Mouse (Mus musculus) limb, embryonic 11.5 days (tissue): Measurements from ENCODE around the gene Pde7b. TPM values are rescaled to one million over a fixed set of nuclear protein-coding genes. Genes with fewer than 3 reads are reported as not detected.

Experiments used
- ATAC-seq: fragments of 200-750 bp; cut with Nextera tagmentation; 2 replicates; pipeline ENCODE4 v1.8.0; 2017; ENCODE audit warnings: low read depth; ENCODE audit not compliant: insufficient number of reproducible peaks, low FRiP score, low TSS enrichment
- DNase-seq: peaks from one replicate; pipeline ENCODE4 v3.0.0-alpha.2; 2015; ENCODE audit warnings: low spot score
- H3K27ac ChIP-seq: fragments of 300-500 bp; sonication (generic); replicated peaks from 2 replicates; pipeline ENCODE4 v1.5.1; 2014; ENCODE audit warnings: low read depth, mild to moderate bottlenecking, low read length
- H3K27me3 ChIP-seq: fragments of 300-500 bp; sonication (generic); 2 replicates; pipeline ENCODE4 v1.6.1; 2014; ENCODE audit warnings: mild to moderate bottlenecking, low read length, mixed read lengths; ENCODE audit not compliant: control insufficient read depth, insufficient read depth
- H3K36me3 ChIP-seq: fragments of 300-500 bp; sonication (generic); 2 replicates; pipeline ENCODE4 v1.6.1; 2014; ENCODE audit warnings: mild to moderate bottlenecking, low read length, moderate library complexity, mixed read lengths; ENCODE audit not compliant: control insufficient read depth, insufficient read depth
- H3K4me1 ChIP-seq: fragments of 300-500 bp; sonication (generic); 2 replicates; pipeline ENCODE4 v1.6.1; 2014; ENCODE audit warnings: low read length, mixed read lengths; ENCODE audit not compliant: control insufficient read depth, insufficient read depth
- H3K4me2 ChIP-seq: fragments of 300-500 bp; sonication (generic); 2 replicates; pipeline ENCODE4 v1.6.1; 2014; ENCODE audit warnings: low read depth, mild to moderate bottlenecking, moderate library complexity; ENCODE audit not compliant: severe bottlenecking
- H3K4me3 ChIP-seq: fragments of 300-500 bp; sonication (generic); 2 replicates; pipeline ENCODE4 v1.5.1; 2014; ENCODE audit warnings: low read depth, low read length
- H3K9ac ChIP-seq: fragments of 300-500 bp; sonication (generic); 2 replicates; pipeline ENCODE4 v1.6.1; 2014; ENCODE audit warnings: mild to moderate bottlenecking, low read length
- H3K9me3 ChIP-seq: fragments of 300-500 bp; sonication (generic); 2 replicates; pipeline ENCODE4 v1.6.1; 2016; ENCODE audit warnings: low read length; ENCODE audit not compliant: control insufficient read depth
- WGBS: fragments of 180-500 bp; shearing (Covaris S2); extraction: QIAGEN DNeasy Blood & Tissue Kit; methylation state at CpG from one replicate; pipeline ENCODE4 v1.1.7; 2014; 5-methylcytosine and 5-hydroxymethylcytosine counted together
- polyA plus RNA-seq: library from polyadenylated mRNA; unstranded; fragments of >200 nt; fragmentation: Nextera tagmentation; extraction: Ambion mirVana; gene quantifications from 2 replicates; pipeline ENCODE4 v1.2.1, GENCODE M21; 2014

Gene Pde7b
- polyA plus RNA-seq, 1 experiment from 2014 or later, result 2.3 TPM

DNA sequence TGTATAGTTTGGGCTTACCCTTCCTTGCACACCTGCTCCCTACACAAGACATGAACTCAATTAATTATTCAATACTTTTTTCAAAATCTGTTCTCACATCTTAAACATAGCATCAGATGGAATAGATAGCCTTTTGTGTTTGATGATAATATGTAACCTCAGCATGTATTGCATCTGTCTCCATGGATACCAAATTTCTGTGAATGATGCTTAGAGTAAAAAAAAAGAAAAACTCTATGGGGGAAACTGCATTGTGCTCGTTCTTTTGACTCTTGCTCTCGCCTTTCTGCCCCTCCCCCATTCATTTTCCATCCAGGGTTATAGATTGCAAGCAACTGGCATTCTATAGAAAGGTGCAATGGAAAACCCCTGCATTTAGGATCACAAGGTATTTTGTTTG is 7.3 kb upstream of the Pde7b start:
- Histone ChIP-seq H3K9me3 (no peaks in the 10 kb centered on the region), H3K4me3 (no peak overlapping the region), H3K9ac (no peak overlapping the region), H3K27ac (no peak overlapping the region), H3K36me3 (no peaks in the 10 kb centered on the region), H3K4me1 (peaks cover 7% of the 10 kb centered on the region; the same call in 1 of the 2 replicates), H3K27me3 (no peaks in the 10 kb centered on the region), H3K4me2 (no peak overlapping the region)
- DNase-seq, result no peak
- ATAC-seq, result no peak
- 62% methylated on average over 2 of the region's 2 CpGs for WGBS

- 75% methylated on average over 1 of the region's 1 CpGs for WGBS
- no peak overlapping the region for H3K4me2 ChIP-seq
- H3K36me3 ChIP-seq, result no peaks in the 10 kb centered on the region
- no peak for DNase-seq
- no peak overlapping the region for H3K9ac ChIP-seq
- no peaks in the 10 kb centered on the region for H3K9me3 ChIP-seq
- no peak overlapping the region for H3K4me3 ChIP-seq
- no peak overlapping the region for H3K27ac ChIP-seq
- no peaks in the 10 kb centered on the region for H3K27me3 ChIP-seq
- H3K4me1 ChIP-seq, result peaks cover 5% of the 10 kb centered on the region; the same call in 1 of the 2 replicates
- ATAC-seq, result no peak
Measured at GRCm38 (mm10) chr10:20730034-20730433, 5.2 kb upstream of the Pde7b start.

DNA sequence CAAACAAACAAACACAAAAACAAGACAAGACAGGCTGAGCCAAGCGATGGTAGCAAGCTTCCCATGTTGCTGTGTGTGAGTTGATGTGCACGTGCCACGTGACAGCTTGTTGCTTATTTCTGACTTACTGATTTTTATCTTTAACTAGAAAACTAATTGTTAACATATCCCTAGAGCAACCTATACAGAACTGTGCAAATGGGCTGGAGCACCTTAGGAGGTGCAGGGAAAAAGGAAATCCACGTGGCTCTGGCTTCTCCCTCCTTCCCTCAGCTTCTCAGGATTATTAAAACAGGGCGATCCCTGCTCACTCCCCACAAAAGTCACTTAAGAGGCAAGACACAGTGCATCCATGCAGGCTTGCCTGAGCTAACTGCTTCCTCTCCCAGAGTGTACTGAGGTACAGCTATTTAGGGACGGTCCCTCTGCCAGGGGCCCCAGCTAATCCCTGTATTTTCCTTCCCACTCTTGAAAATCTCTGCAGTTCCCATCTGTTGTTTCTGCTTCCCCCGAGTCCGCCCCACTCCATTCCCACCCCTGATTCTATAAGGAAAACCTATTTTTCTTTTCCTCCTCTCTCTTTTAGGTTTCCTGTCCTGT is 606 bp upstream of the Pde7b start:
- DNase-seq, result peak; percentile 23
- Histone ChIP-seq H3K4me1 (peaks cover 11% of the 10 kb centered on the region), H3K4me3 (no peak overlapping the region), H3K9ac (no peak overlapping the region), H3K27ac (no peak overlapping the region), H3K36me3 (no peaks in the 10 kb centered on the region), H3K4me2 (peak overlapping the region; percentile 47), H3K27me3 (no peaks in the 10 kb centered on the region), H3K9me3 (no peaks in the 10 kb centered on the region)
- ATAC-seq, result no peak
- WGBS, result 47% methylated on average over 8 of the region's 8 CpGs

DNA sequence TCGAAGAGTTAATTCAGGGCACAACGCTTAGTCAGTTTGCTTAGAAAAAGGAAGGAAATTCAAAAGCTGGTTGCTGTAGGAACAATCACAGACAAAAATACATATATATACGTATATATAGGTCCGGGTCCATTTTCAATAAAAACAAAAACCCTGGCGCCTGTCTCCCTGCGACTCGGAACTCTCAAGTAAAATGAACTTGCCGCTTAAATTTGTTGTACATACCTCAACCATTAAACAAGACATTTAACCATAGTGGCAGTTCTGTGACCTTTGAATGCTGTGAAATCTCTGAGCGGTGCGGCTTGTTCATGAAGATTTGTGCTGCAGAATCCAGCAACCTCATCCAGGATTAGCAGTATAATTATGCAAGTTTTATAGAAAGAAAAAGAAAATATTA is 427 bp downstream of the Pde7b start:
- Histone ChIP-seq H3K9ac (peak overlapping the region; percentile 23; the same call in 1 of the 2 replicates), H3K4me1 (peaks cover 11% of the 10 kb centered on the region), H3K4me2 (peak overlapping the region; percentile 47), H3K9me3 (no peaks in the 10 kb centered on the region), H3K36me3 (no peaks in the 10 kb centered on the region), H3K27ac (no peak overlapping the region), H3K27me3 (no peaks in the 10 kb centered on the region), H3K4me3 (peak overlapping the region; percentile 19)
- peak; percentile 34 for DNase-seq
- no peak for ATAC-seq
- WGBS, result 52% methylated on average over 10 of the region's 10 CpGs

GRCm38 (mm10) chr10:20723962-20724361 is 916 bp downstream of the Pde7b start:
- Histone ChIP-seq H3K4me1 (peaks cover 11% of the 10 kb centered on the region), H3K27ac (no peak overlapping the region), H3K4me2 (peak overlapping the region; percentile 47; the same call in 1 of the 2 replicates), H3K36me3 (no peaks in the 10 kb centered on the region), H3K4me3 (peak overlapping the region; percentile 19; the same call in 1 of the 2 replicates), H3K9me3 (no peaks in the 10 kb centered on the region), H3K9ac (no peak overlapping the region; the same call in 1 of the 2 replicates), H3K27me3 (no peaks in the 10 kb centered on the region)
- no peak for ATAC-seq
- DNase-seq, result no peak
- 15% methylated on average over 3 of the region's 3 CpGs for WGBS

- H3K9me3 ChIP-seq, result no peaks in the 10 kb centered on the region
- peaks cover 11% of the 10 kb centered on the region for H3K4me1 ChIP-seq
- no peaks in the 10 kb centered on the region for H3K36me3 ChIP-seq
- ATAC-seq, result no peak
- H3K4me3 ChIP-seq, result peak overlapping the region; percentile 8; the same call in 1 of the 2 replicates
- H3K27me3 ChIP-seq, result no peaks in the 10 kb centered on the region
- H3K9ac ChIP-seq, result no peak overlapping the region
- no peak overlapping the region; the same call in 1 of the 2 replicates for H3K27ac ChIP-seq
- DNase-seq, result no peak
- WGBS, result 47% methylated on average over 3 of the region's 3 CpGs
- peak overlapping the region; percentile 47; the same call in 1 of the 2 replicates for H3K4me2 ChIP-seq
Measured at GRCm38 (mm10) chr10:20723521-20723915, 1.4 kb downstream of the Pde7b start.

- peak overlapping the region; percentile 47; the same call in 1 of the 2 replicates for H3K4me2 ChIP-seq
- no peak for ATAC-seq
- H3K27ac ChIP-seq, result no peak overlapping the region; the same call in 1 of the 2 replicates
- H3K36me3 ChIP-seq, result no peaks in the 10 kb centered on the region
- H3K4me1 ChIP-seq, result peaks cover 11% of the 10 kb centered on the region
- H3K9me3 ChIP-seq, result no peaks in the 10 kb centered on the region
- peak overlapping the region; percentile 8; the same call in 1 of the 2 replicates for H3K4me3 ChIP-seq
- no peaks in the 10 kb centered on the region for H3K27me3 ChIP-seq
- H3K9ac ChIP-seq, result no peak overlapping the region
- WGBS, result 45% methylated on average over 9 of the region's 9 CpGs
- DNase-seq, result peak; percentile 26
Measured at GRCm38 (mm10) chr10:20722651-20723520, 2.0 kb downstream of the Pde7b start.

GRCm38 (mm10) chr10:20719201-20719600 is 5.7 kb downstream of the Pde7b start:
- Histone ChIP-seq H3K9me3 (no peaks in the 10 kb centered on the region), H3K4me1 (peaks cover 6% of the 10 kb centered on the region), H3K27ac (no peak overlapping the region), H3K4me3 (no peak overlapping the region), H3K27me3 (no peaks in the 10 kb centered on the region), H3K4me2 (no peak overlapping the region), H3K36me3 (no peaks in the 10 kb centered on the region), H3K9ac (no peak overlapping the region)
- no peak for DNase-seq
- no peak for ATAC-seq
- WGBS, result 79% methylated on average over 2 of the region's 2 CpGs
